Mouse (Mus musculus) MEL (cell line): ENCODE data around the gene Gata3. TPM values are rescaled to one million over a fixed set of nuclear protein-coding genes. Genes with fewer than 3 reads are reported as not detected.

Experiments used
- DNase-seq: peaks from one replicate; pipeline ENCODE4 v3.0.0; 2011; ENCODE audit warnings: low read depth, low spot score
- H3K27ac ChIP-seq: 2 replicates; pipeline ENCODE4 v1.5.1; 2012; ENCODE audit warnings: low read depth, mild to moderate bottlenecking, control low read depth, low read length, moderate library complexity; ENCODE audit not compliant: control insufficient read depth
- H3K27me3 ChIP-seq, 2 experiments: fragments of 150-350 bp in 1 of 2; sonication (generic) in 1 of 2; 2 replicates each; pipeline ENCODE4 v1.6.1; 2012; ENCODE audit warnings: low read length in 2 of 2, mild to moderate bottlenecking in 2 of 2, improper control_type of control experiment in 1 of 2, moderate library complexity in 1 of 2; ENCODE audit not compliant: insufficient read depth in 2 of 2, control insufficient read depth in 1 of 2
- H3K36me3 ChIP-seq, 2 experiments: 2 replicates each; pipeline ENCODE4 v1.6.1; 2012 to 2014; ENCODE audit warnings: low read length in 2 of 2, improper control_type of control experiment in 1 of 2, inconsistent platforms in 1 of 2, mild to moderate bottlenecking in 1 of 2; ENCODE audit not compliant: insufficient read depth in 2 of 2, control insufficient read depth in 1 of 2
- H3K4me1 ChIP-seq, 2 experiments: fragments of 150-350 bp in 1 of 2; sonication (generic) in 1 of 2; 2 replicates each; pipeline ENCODE4 v1.6.1; 2012; ENCODE audit warnings: low read length in 2 of 2, improper control_type of control experiment in 1 of 2, mild to moderate bottlenecking in 1 of 2; ENCODE audit not compliant: insufficient read depth in 2 of 2, control insufficient read depth in 1 of 2
- H3K4me3 ChIP-seq, 2 experiments: fragments of 150-350 bp in 1 of 2; sonication (generic) in 1 of 2; 2 replicates each; pipeline ENCODE4 v1.5.1; 2012; ENCODE audit warnings: low read depth in 2 of 2, low read length in 2 of 2, mild to moderate bottlenecking in 2 of 2, moderate library complexity in 2 of 2, control low read depth in 1 of 2, improper control_type of control experiment in 1 of 2; ENCODE audit not compliant: control insufficient read depth in 1 of 2, insufficient read depth in 1 of 2
- H3K79me2 ChIP-seq: 2 replicates; pipeline ENCODE4 v1.6.1; 2012; ENCODE audit warnings: mild to moderate bottlenecking, low read length, moderate library complexity; ENCODE audit not compliant: control insufficient read depth, poor library complexity, insufficient read depth
- H3K9ac ChIP-seq: 2 replicates; pipeline ENCODE4 v1.6.1; 2012; ENCODE audit warnings: low read depth, mild to moderate bottlenecking, control low read depth, low read length, moderate library complexity; ENCODE audit not compliant: control insufficient read depth, poor library complexity, severe bottlenecking
- H3K9me3 ChIP-seq: fragments of 150-350 bp; sonication (generic); replicated peaks from 2 replicates; pipeline ENCODE4 v1.6.1; 2012; ENCODE audit warnings: mild to moderate bottlenecking, low read length, improper control_type of control experiment, moderate library complexity; ENCODE audit not compliant: insufficient read depth
- CHD2 ChIP-seq: IDR thresholded peaks from 2 replicates; pipeline ENCODE4 v1.6.1; 2011; ENCODE audit warnings: low read length, improper control_type of control experiment
- ELF1 ChIP-seq: IDR thresholded peaks from 2 replicates; pipeline ENCODE4 v1.6.1; 2014; ENCODE audit warnings: low read depth, mild to moderate bottlenecking, inconsistent platforms, low read length, improper control_type of control experiment, moderate library complexity
- EP300 ChIP-seq, 2 experiments: IDR thresholded peaks; 2 replicates each; pipeline ENCODE4 v1.6.1; 2011; ENCODE audit warnings: improper control_type of control experiment in 2 of 2, low read length in 2 of 2, low read depth in 1 of 2, mild to moderate bottlenecking in 1 of 2
- KAT2A ChIP-seq: conservative IDR thresholded peaks from 2 replicates; pipeline ENCODE4 v1.6.1; 2012; ENCODE audit warnings: low read depth, low read length, improper control_type of control experiment, inconsistent platforms
- MAFK ChIP-seq: IDR thresholded peaks from 2 replicates; pipeline ENCODE4 v1.6.1; 2011; ENCODE audit warnings: low read depth, mild to moderate bottlenecking, low read length, improper control_type of control experiment, borderline replicate concordance
- MAX ChIP-seq: IDR thresholded peaks from 2 replicates; pipeline ENCODE4 v1.6.1; 2011; ENCODE audit warnings: low read length, improper control_type of control experiment
- MEF2A ChIP-seq: IDR thresholded peaks from 2 replicates; pipeline ENCODE4 v1.6.1; 2014; ENCODE audit warnings: low read depth, mild to moderate bottlenecking, inconsistent platforms, low read length, improper control_type of control experiment; ENCODE audit not compliant: poor library complexity, insufficient replicate concordance, severe bottlenecking; ENCODE audit errors: extremely low read depth
- MXI1 ChIP-seq: IDR thresholded peaks from 2 replicates; pipeline ENCODE4 v1.6.1; 2011; ENCODE audit warnings: mild to moderate bottlenecking, low read depth, low read length, improper control_type of control experiment
- MYC ChIP-seq: IDR thresholded peaks from 2 replicates; pipeline ENCODE4 v1.6.1; 2011; ENCODE audit warnings: low read depth, mild to moderate bottlenecking, low read length, improper control_type of control experiment, moderate library complexity
- NRF1 ChIP-seq: IDR thresholded peaks from 2 replicates; pipeline ENCODE4 v1.6.1; 2014; ENCODE audit warnings: low read depth, mild to moderate bottlenecking, inconsistent platforms, low read length, improper control_type of control experiment, moderate library complexity; ENCODE audit not compliant: poor library complexity, insufficient read depth, severe bottlenecking
- POLR2A ChIP-seq, 2 experiments: IDR thresholded peaks; 2 replicates each; pipeline ENCODE4 v1.6.1; 2011 to 2012; ENCODE audit warnings: low read length in 2 of 2, mild to moderate bottlenecking in 2 of 2, control low read depth in 1 of 2, improper control_type of control experiment in 1 of 2, low read depth in 1 of 2, moderate library complexity in 1 of 2; ENCODE audit not compliant: control insufficient read depth in 1 of 2, insufficient read depth in 1 of 2, poor library complexity in 1 of 2
- POLR2AphosphoS2 ChIP-seq: IDR thresholded peaks from 2 replicates; pipeline ENCODE4 v1.6.1; 2011; ENCODE audit warnings: low read length, improper control_type of control experiment
- SMC3 ChIP-seq: IDR thresholded peaks from 2 replicates; pipeline ENCODE4 v1.6.1; 2011; ENCODE audit warnings: low read depth, low read length, improper control_type of control experiment
- TAL1 ChIP-seq: IDR thresholded peaks from 2 replicates; pipeline ENCODE4 v1.6.1; 2012; ENCODE audit warnings: mild to moderate bottlenecking, inconsistent platforms, low read length, moderate library complexity, mixed read lengths
- TCF12 ChIP-seq: IDR thresholded peaks from 2 replicates; pipeline ENCODE4 v1.6.1; 2014; ENCODE audit warnings: low read depth, mild to moderate bottlenecking, inconsistent platforms, low read length, improper control_type of control experiment, moderate library complexity
- UBTF ChIP-seq: IDR thresholded peaks from 2 replicates; pipeline ENCODE4 v1.6.1; 2012; ENCODE audit warnings: low read depth, mild to moderate bottlenecking, inconsistent platforms, low read length, improper control_type of control experiment, moderate library complexity, borderline replicate concordance; ENCODE audit not compliant: insufficient read depth
- ZKSCAN1 ChIP-seq: IDR thresholded peaks from 2 replicates; pipeline ENCODE4 v1.6.1; 2012; ENCODE audit warnings: low read depth, mild to moderate bottlenecking, inconsistent platforms, low read length, improper control_type of control experiment, moderate library complexity
- polyA plus RNA-seq, 2 experiments: library from polyadenylated mRNA; stranded (reverse) in 1 of 2; unstranded in 1 of 2; fragments of >175 nt in 1 of 2; fragments of >200 nt in 1 of 2; gene quantifications; 2 replicates each; pipeline versions ENCODE4 v1.2.1 to v1.2.4; 2012; ENCODE audit warnings: low replicate concordance in 2 of 2, low read depth in 1 of 2; ENCODE audit not compliant: insufficient read length in 2 of 2, insufficient read depth in 1 of 2, missing spikeins in 1 of 2
- total RNA-seq: library from RNA; depleted of rRNA; stranded (reverse); fragments of 300-350 nt; gene quantifications from 2 replicates; pipeline ENCODE4 v1.2.3, GENCODE M21; 2012

The Gata3 gene
- total and polyA plus RNA-seq, 3 experiments, result 0.12 to 2.0 TPM; not detected in 1

DNA sequence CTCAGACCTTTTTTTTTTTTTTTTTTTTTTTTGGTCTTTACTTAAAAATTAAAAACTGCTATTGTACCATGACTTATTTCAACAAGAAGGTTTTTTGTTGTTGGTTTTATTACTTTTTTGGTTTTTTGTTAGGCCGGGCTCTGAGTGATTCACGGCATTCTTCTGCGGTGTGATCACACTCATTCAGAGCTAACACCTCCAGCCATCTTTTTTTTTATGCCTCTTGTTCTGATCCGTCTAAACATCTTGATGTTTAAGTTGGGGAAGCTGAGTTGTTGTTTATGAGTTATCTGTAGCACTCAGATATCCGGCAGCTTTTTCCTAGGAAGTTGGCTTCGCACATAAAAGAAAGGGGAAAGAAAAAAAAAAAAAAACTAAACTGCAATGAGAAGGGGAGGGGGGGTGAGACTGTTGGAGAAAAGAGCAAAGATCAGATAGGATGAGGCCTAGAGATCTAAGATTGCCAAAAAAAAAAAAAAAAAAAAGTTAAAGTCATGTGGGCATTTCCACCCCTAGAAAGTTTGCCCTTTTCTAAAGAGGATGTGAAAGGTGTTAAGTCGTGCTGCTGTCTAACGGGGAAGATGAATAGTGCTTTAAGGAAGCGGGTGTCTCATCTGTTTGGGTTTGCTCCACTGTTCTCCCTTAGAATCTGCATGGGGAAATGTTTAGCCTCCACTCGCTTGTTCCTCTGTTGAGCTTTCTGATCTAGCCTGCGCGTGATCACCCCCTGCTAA lies 22.6 kb downstream of the Gata3 start:
- Histone ChIP-seq H3K79me2 (no peaks in the 10 kb centered on the region), H3K9ac (no peak overlapping the region), H3K9me3 (no peaks in the 10 kb centered on the region), H3K4me1 (no peaks in the 10 kb centered on the region), H3K27ac (no peak overlapping the region), H3K4me3 (no peak overlapping the region), H3K27me3 (no peaks in the 10 kb centered on the region)
- DNase-seq, result no peak
- TF ChIP-seq NRF1, result no peak
- no peak for TF ChIP-seq MYC
- no peak for TF ChIP-seq EP300 (IDR thresholded peaks at IDR 0.05; ENCODE audit: low read depth in 1 of 2, low read length in 2 of 2)
- TF ChIP-seq POLR2A (IDR thresholded peaks at IDR 0.05; ENCODE audit: control insufficient read depth in 1 of 2, insufficient read depth in 1 of 2, low read depth in 1 of 2, low read length in 2 of 2, poor library complexity in 1 of 2), result no peak
- no peak for TF ChIP-seq MEF2A
- no peak for TF ChIP-seq MXI1
- TF ChIP-seq TCF12, result no peak
- no peak for TF ChIP-seq CHD2
- TF ChIP-seq ELF1, result no peak
- TF ChIP-seq TAL1, result no peak
- TF ChIP-seq MAX, result no peak
- no peak for TF ChIP-seq ZKSCAN1
- TF ChIP-seq UBTF, result no peak
- TF ChIP-seq KAT2A, result no peak
- no peak for TF ChIP-seq POLR2AphosphoS2
- no peak for TF ChIP-seq MAFK
- no peak for TF ChIP-seq SMC3
- TF ChIP-seq, all 39 proteins: peak for 0
- H3K36me3 ChIP-seq, result no peaks in the 10 kb centered on the region

- no peak for DNase-seq
- Histone ChIP-seq H3K4me1 (no peaks in the 10 kb centered on the region), H3K4me3 (no peak overlapping the region), H3K27ac (no peak overlapping the region), H3K79me2 (no peaks in the 10 kb centered on the region), H3K27me3 (no peaks in the 10 kb centered on the region; a peak in 1 of 4 replicates), H3K36me3 (no peaks in the 10 kb centered on the region), H3K9me3 (no peaks in the 10 kb centered on the region), H3K9ac (no peak overlapping the region)
- TF ChIP-seq UBTF (no peak), MAX (no peak)
Observed at GRCm38 (mm10) chr2:9860698-9861097, 29.1 kb downstream of the Gata3 start.
